Mouse (Mus musculus) liver, embryonic 15.5 days (tissue): ENCODE measurements around the gene Slc5a6. TPM values are rescaled to one million over a fixed set of nuclear protein-coding genes. Genes with fewer than 3 reads are reported as not detected.

Experiments
- ATAC-seq: fragments of 200-750 bp; cut with Nextera tagmentation; 2 replicates; pipeline ENCODE4 v1.8.0; 2017; ENCODE audit warnings: moderate number of reproducible peaks, mild to moderate bottlenecking, moderate library complexity; ENCODE audit not compliant: insufficient read depth
- H3K27ac ChIP-seq: fragments of 300-500 bp; sonication (generic); replicated peaks from 2 replicates; pipeline ENCODE4 v1.5.1; 2015; ENCODE audit warnings: mild to moderate bottlenecking, inconsistent platforms
- H3K27me3 ChIP-seq: fragments of 300-500 bp; sonication (generic); 2 replicates; pipeline ENCODE4 v1.6.1; 2015; ENCODE audit warnings: mild to moderate bottlenecking, inconsistent platforms
- H3K36me3 ChIP-seq: fragments of 300-500 bp; sonication (generic); replicated peaks from 2 replicates; pipeline ENCODE4 v1.6.1; 2015; ENCODE audit warnings: moderate library complexity, mild to moderate bottlenecking, inconsistent platforms
- H3K4me1 ChIP-seq: fragments of 300-500 bp; sonication (generic); replicated peaks from 2 replicates; pipeline ENCODE4 v1.6.1; 2015; ENCODE audit warnings: inconsistent platforms
- H3K4me2 ChIP-seq: fragments of 300-500 bp; sonication (generic); 2 replicates; pipeline ENCODE4 v1.6.1; 2015; ENCODE audit warnings: moderate library complexity, mild to moderate bottlenecking, inconsistent platforms
- H3K4me3 ChIP-seq: fragments of 300-500 bp; sonication (generic); replicated peaks from 2 replicates; pipeline ENCODE4 v1.5.1; 2015; ENCODE audit warnings: mild to moderate bottlenecking, inconsistent platforms
- H3K9ac ChIP-seq: fragments of 300-500 bp; sonication (generic); 2 replicates; pipeline ENCODE4 v1.6.1; 2015; ENCODE audit warnings: moderate library complexity, mild to moderate bottlenecking, inconsistent platforms
- H3K9me3 ChIP-seq: fragments of 300-500 bp; sonication (generic); replicated peaks from 2 replicates; pipeline ENCODE4 v1.6.1; 2016; ENCODE audit warnings: inconsistent platforms
- WGBS: fragments of 180-500 bp; shearing (Covaris S2); methylation state at CpG from one replicate; pipeline ENCODE4 v1.1.7; 2015; ENCODE audit warnings: mixed read lengths; ENCODE audit not compliant: insufficient replicate concordance; 5-methylcytosine and 5-hydroxymethylcytosine counted together
- polyA plus RNA-seq: library from polyadenylated mRNA; unstranded; fragments of >200 nt; fragmentation: Nextera tagmentation; extraction: Ambion mirVana; gene quantifications from 2 replicates; pipeline ENCODE4 v1.2.1, GENCODE M21; 2015

Slc5a6 gene
- polyA plus RNA-seq, 1 experiment from 2014 or later = 3.1 TPM

- no peak overlapping the region for H3K4me3 ChIP-seq
- no peak overlapping the region for H3K9ac ChIP-seq
- 18% methylated on average over 12 of the region's 12 CpGs for WGBS
- peaks cover 8% of the 10 kb centered on the region; the same call in 1 of the 2 replicates for H3K4me1 ChIP-seq
- no peak overlapping the region; the same call in 1 of the 2 replicates for H3K4me2 ChIP-seq
- H3K36me3 ChIP-seq = peaks cover 7% of the 10 kb centered on the region
- H3K27ac ChIP-seq = no peak overlapping the region
- H3K9me3 ChIP-seq = no peaks in the 10 kb centered on the region
- H3K27me3 ChIP-seq = peaks cover 32% of the 10 kb centered on the region
- no peak for ATAC-seq
Observed at GRCm38 (mm10) chr5:31082935-31083625, 34.4 kb upstream of the Slc5a6 start.

GRCm38 (mm10) chr5:31082355-31082754 lies 33.6 kb upstream of the Slc5a6 start:
- no peaks in the 10 kb centered on the region for H3K9me3 ChIP-seq
- H3K4me2 ChIP-seq = no peak overlapping the region; the same call in 1 of the 2 replicates
- no peak overlapping the region for H3K27ac ChIP-seq
- H3K9ac ChIP-seq = no peak overlapping the region
- H3K4me1 ChIP-seq = peaks cover 8% of the 10 kb centered on the region; the same call in 1 of the 2 replicates
- H3K27me3 ChIP-seq = peaks cover 25% of the 10 kb centered on the region; the same call in 1 of the 2 replicates
- no peak for ATAC-seq
- H3K36me3 ChIP-seq = peaks cover 14% of the 10 kb centered on the region
- WGBS = 9% methylated on average over 5 of the region's 5 CpGs
- no peak overlapping the region for H3K4me3 ChIP-seq

GRCm38 (mm10) chr5:31081386-31081785 lies 32.7 kb upstream of the Slc5a6 start:
- 72% methylated on average over 3 of the region's 3 CpGs for WGBS
- peaks cover 8% of the 10 kb centered on the region; the same call in 1 of the 2 replicates for H3K4me1 ChIP-seq
- no peaks in the 10 kb centered on the region for H3K9me3 ChIP-seq
- H3K4me3 ChIP-seq = no peak overlapping the region
- peaks cover 24% of the 10 kb centered on the region for H3K36me3 ChIP-seq
- no peak for ATAC-seq
- peaks cover 21% of the 10 kb centered on the region; the same call in 1 of the 2 replicates for H3K27me3 ChIP-seq
- no peak overlapping the region for H3K9ac ChIP-seq
- H3K4me2 ChIP-seq = no peak overlapping the region
- no peak overlapping the region for H3K27ac ChIP-seq

- H3K27me3 ChIP-seq = peaks cover 14% of the 10 kb centered on the region; the same call in 1 of the 2 replicates
- no peak overlapping the region for H3K4me2 ChIP-seq
- no peak overlapping the region for H3K9ac ChIP-seq
- WGBS = 50% methylated on average over 3 of the region's 3 CpGs
- no peak overlapping the region for H3K4me3 ChIP-seq
- H3K27ac ChIP-seq = no peak overlapping the region
- peaks cover 8% of the 10 kb centered on the region; the same call in 1 of the 2 replicates for H3K4me1 ChIP-seq
- no peaks in the 10 kb centered on the region for H3K9me3 ChIP-seq
- H3K36me3 ChIP-seq = peaks cover 30% of the 10 kb centered on the region
- ATAC-seq = no peak
Observed at GRCm38 (mm10) chr5:31080795-31081164, 32.1 kb upstream of the Slc5a6 start.

- Histone ChIP-seq H3K27ac (no peak overlapping the region), H3K27me3 (0 out of 2 replicates have a peak, but pooled peaks cover 12% of the 10 kb centered on the region), H3K36me3 (peaks cover 35% of the 10 kb centered on the region), H3K4me1 (peaks cover 8% of the 10 kb centered on the region; the same call in 1 of the 2 replicates), H3K4me2 (no peak overlapping the region), H3K4me3 (no peak overlapping the region), H3K9ac (no peak overlapping the region), H3K9me3 (no peaks in the 10 kb centered on the region)
- ATAC-seq = no peak
- 74% methylated on average over 13 of the region's 13 CpGs for WGBS
Observed at GRCm38 (mm10) chr5:31080059-31080794, 31.5 kb upstream of the Slc5a6 start.

- Histone ChIP-seq H3K27ac (no peak overlapping the region), H3K4me2 (no peak overlapping the region), H3K9ac (no peak overlapping the region), H3K4me1 (no peaks in the 10 kb centered on the region), H3K4me3 (no peak overlapping the region), H3K9me3 (no peaks in the 10 kb centered on the region), H3K36me3 (peaks cover 74% of the 10 kb centered on the region), H3K27me3 (no peaks in the 10 kb centered on the region)
- no peak for ATAC-seq
- WGBS = 84% methylated on average over 13 of the region's 13 CpGs
Observed at GRCm38 (mm10) chr5:31076346-31076745, 27.6 kb upstream of the Slc5a6 start.

- Histone ChIP-seq H3K4me1 (no peaks in the 10 kb centered on the region), H3K4me3 (no peak overlapping the region), H3K9ac (no peak overlapping the region), H3K36me3 (peaks cover 99% of the 10 kb centered on the region), H3K27ac (no peak overlapping the region), H3K27me3 (no peaks in the 10 kb centered on the region), H3K9me3 (no peaks in the 10 kb centered on the region), H3K4me2 (no peak overlapping the region)
- WGBS = 86% methylated on average over 12 of the region's 12 CpGs
- ATAC-seq = no peak
Observed at GRCm38 (mm10) chr5:31073176-31073575, 24.5 kb upstream of the Slc5a6 start.

GRCm38 (mm10) chr5:31071821-31072220 lies 23.1 kb upstream of the Slc5a6 start:
- ATAC-seq = no peak
- 80% methylated on average over 11 of the region's 11 CpGs for WGBS
- H3K36me3 ChIP-seq = peaks cover 99% of the 10 kb centered on the region

GRCm38 (mm10) chr5:31071059-31071458 lies 22.3 kb upstream of the Slc5a6 start:
- Histone ChIP-seq H3K9me3 (no peaks in the 10 kb centered on the region), H3K36me3 (peaks cover 99% of the 10 kb centered on the region), H3K4me3 (no peak overlapping the region), H3K4me2 (no peak overlapping the region), H3K4me1 (no peaks in the 10 kb centered on the region), H3K9ac (no peak overlapping the region), H3K27ac (no peak overlapping the region), H3K27me3 (no peaks in the 10 kb centered on the region)
- 67% methylated on average over 2 of the region's 2 CpGs for WGBS
- no peak for ATAC-seq

More at GRCm38 (mm10) chr5:31071821-31072220, 23.1 kb upstream of the Slc5a6 start:
- no peak overlapping the region for H3K4me2 ChIP-seq
- H3K4me3 ChIP-seq = no peak overlapping the region
- H3K9me3 ChIP-seq = no peaks in the 10 kb centered on the region
- H3K9ac ChIP-seq = no peak overlapping the region
- H3K4me1 ChIP-seq = no peaks in the 10 kb centered on the region
- H3K27me3 ChIP-seq = no peaks in the 10 kb centered on the region
- H3K27ac ChIP-seq = no peak overlapping the region

- Histone ChIP-seq H3K27ac (no peak overlapping the region), H3K36me3 (peaks cover 92% of the 10 kb centered on the region), H3K4me1 (no peaks in the 10 kb centered on the region), H3K9me3 (no peaks in the 10 kb centered on the region), H3K27me3 (no peaks in the 10 kb centered on the region), H3K4me2 (no peak overlapping the region), H3K9ac (no peak overlapping the region), H3K4me3 (no peak overlapping the region)
- no peak for ATAC-seq
- 88% methylated on average over 3 of the region's 3 CpGs for WGBS
Observed at GRCm38 (mm10) chr5:31069810-31070209, 21.1 kb upstream of the Slc5a6 start.
